Mouse (Mus musculus): ENCODE results near the gene Nt5dc3. TPM values are rescaled to one million over a fixed set of nuclear protein-coding genes. Genes with fewer than 3 reads are reported as not detected.

The Nt5dc3 gene
- polyA plus RNA-seq, 1 experiment from 2014 or later, result 1.6 TPM

- Histone ChIP-seq H3K27me3 (ENCODE audit: insufficient read depth, poor library complexity, severe bottlenecking) (no peaks in the 10 kb centered on the region), H3K9me3 (no peaks in the 10 kb centered on the region), H3K36me3 (no peaks in the 10 kb centered on the region), H3K27ac (0 out of 2 replicates have a peak overlapping the region, but pooled peaks have one; percentile 16), H3K4me1 (peaks cover 42% of the 10 kb centered on the region), H3K4me3 (no peak overlapping the region)
- 69% methylated on average over 5 of the region's 5 CpGs for WGBS
- DNase-seq (ENCODE audit: low spot score), result no peak
Measured at GRCm38 (mm10) chr10:86782656-86783055, 3.9 kb downstream of the Nt5dc3 start.

- Histone ChIP-seq H3K4me3 (no peak overlapping the region), H3K9me3 (no peaks in the 10 kb centered on the region), H3K27me3 (ENCODE audit: insufficient read depth, poor library complexity, severe bottlenecking) (no peaks in the 10 kb centered on the region), H3K27ac (no peak overlapping the region), H3K36me3 (no peaks in the 10 kb centered on the region), H3K4me1 (peaks cover 40% of the 10 kb centered on the region)
- no peak for DNase-seq (ENCODE audit: low spot score)
- WGBS, result 83% methylated on average over 5 of the region's 5 CpGs
Measured at GRCm38 (mm10) chr10:86783561-86783960, 4.8 kb downstream of the Nt5dc3 start.

GRCm38 (mm10) chr10:86784126-86784675, 5.4 kb downstream of the Nt5dc3 start:
- WGBS, result 82% methylated on average over 5 of the region's 5 CpGs
- H3K4me1 ChIP-seq, result peaks cover 36% of the 10 kb centered on the region

GRCm38 (mm10) chr10:86785396-86785795, 6.6 kb downstream of the Nt5dc3 start:
- H3K4me3 ChIP-seq, result no peak overlapping the region
- peaks cover 27% of the 10 kb centered on the region for H3K4me1 ChIP-seq
- H3K9me3 ChIP-seq, result no peaks in the 10 kb centered on the region
- DNase-seq (ENCODE audit: low spot score), result no peak
- 80% methylated on average over 2 of the region's 2 CpGs for WGBS
- no peak overlapping the region for H3K27ac ChIP-seq
- H3K36me3 ChIP-seq, result no peaks in the 10 kb centered on the region
- no peaks in the 10 kb centered on the region for H3K27me3 ChIP-seq (ENCODE audit: insufficient read depth, poor library complexity, severe bottlenecking)

More at GRCm38 (mm10) chr10:86784126-86784675, 5.4 kb downstream of the Nt5dc3 start:
- no peaks in the 10 kb centered on the region for H3K36me3 ChIP-seq
- DNase-seq (ENCODE audit: low spot score), result no peak
- no peaks in the 10 kb centered on the region for H3K27me3 ChIP-seq (ENCODE audit: insufficient read depth, poor library complexity, severe bottlenecking)
- H3K27ac ChIP-seq, result no peak overlapping the region
- H3K4me3 ChIP-seq, result no peak overlapping the region
- no peaks in the 10 kb centered on the region for H3K9me3 ChIP-seq

GRCm38 (mm10) chr10:86786083-86786482, 7.3 kb downstream of the Nt5dc3 start:
- H3K4me1 ChIP-seq, result peaks cover 28% of the 10 kb centered on the region
- no peaks in the 10 kb centered on the region for H3K27me3 ChIP-seq (ENCODE audit: insufficient read depth, poor library complexity, severe bottlenecking)
- no peak overlapping the region for H3K4me3 ChIP-seq
- no peaks in the 10 kb centered on the region for H3K9me3 ChIP-seq
- WGBS, result 94% methylated on average over 5 of the region's 5 CpGs
- no peak overlapping the region for H3K27ac ChIP-seq
- no peaks in the 10 kb centered on the region for H3K36me3 ChIP-seq
- DNase-seq (ENCODE audit: low spot score), result no peak

- H3K36me3 ChIP-seq, result no peaks in the 10 kb centered on the region
- H3K27me3 ChIP-seq (ENCODE audit: insufficient read depth, poor library complexity, severe bottlenecking), result no peaks in the 10 kb centered on the region
- H3K27ac ChIP-seq, result no peak overlapping the region
- 65% methylated on average over 5 of the region's 5 CpGs for WGBS
- DNase-seq (ENCODE audit: low spot score), result no peak
- H3K9me3 ChIP-seq, result no peaks in the 10 kb centered on the region
- H3K4me3 ChIP-seq, result no peak overlapping the region
- H3K4me1 ChIP-seq, result peaks cover 28% of the 10 kb centered on the region
Measured at GRCm38 (mm10) chr10:86788193-86788592, 9.4 kb downstream of the Nt5dc3 start.

GRCm38 (mm10) chr10:86789146-86789672, 10.4 kb downstream of the Nt5dc3 start:
- Histone ChIP-seq H3K36me3 (no peaks in the 10 kb centered on the region), H3K4me1 (peaks cover 37% of the 10 kb centered on the region), H3K9me3 (no peaks in the 10 kb centered on the region), H3K27ac (no peak overlapping the region), H3K27me3 (ENCODE audit: insufficient read depth, poor library complexity, severe bottlenecking) (no peaks in the 10 kb centered on the region), H3K4me3 (no peak overlapping the region)
- no peak for DNase-seq (ENCODE audit: low spot score)
- 85% methylated on average over 7 of the region's 7 CpGs for WGBS

GRCm38 (mm10) chr10:86791507-86792184, 12.8 kb downstream of the Nt5dc3 start:
- WGBS, result 65% methylated on average over 7 of the region's 7 CpGs
- H3K4me1 ChIP-seq, result peaks cover 46% of the 10 kb centered on the region
- H3K27me3 ChIP-seq (ENCODE audit: insufficient read depth, poor library complexity, severe bottlenecking), result no peaks in the 10 kb centered on the region
- H3K27ac ChIP-seq, result no peak overlapping the region
- no peak overlapping the region for H3K4me3 ChIP-seq
- H3K36me3 ChIP-seq, result no peaks in the 10 kb centered on the region
- no peaks in the 10 kb centered on the region for H3K9me3 ChIP-seq
- DNase-seq (ENCODE audit: low spot score), result no peak

GRCm38 (mm10) chr10:86793509-86793951, 14.7 kb downstream of the Nt5dc3 start:
- no peak for DNase-seq (ENCODE audit: low spot score)
- Histone ChIP-seq H3K4me3 (no peak overlapping the region), H3K9me3 (no peaks in the 10 kb centered on the region), H3K27ac (peak overlapping the region; percentile 70), H3K36me3 (no peaks in the 10 kb centered on the region), H3K4me1 (peaks cover 40% of the 10 kb centered on the region), H3K27me3 (ENCODE audit: insufficient read depth, poor library complexity, severe bottlenecking) (no peaks in the 10 kb centered on the region)
- 42% methylated on average over 2 of the region's 2 CpGs for WGBS

GRCm38 (mm10) chr10:86794196-86794595, 15.4 kb downstream of the Nt5dc3 start:
- Histone ChIP-seq H3K9me3 (no peaks in the 10 kb centered on the region), H3K27ac (no peak overlapping the region), H3K4me3 (no peak overlapping the region), H3K27me3 (ENCODE audit: insufficient read depth, poor library complexity, severe bottlenecking) (no peaks in the 10 kb centered on the region), H3K36me3 (no peaks in the 10 kb centered on the region), H3K4me1 (peaks cover 40% of the 10 kb centered on the region)
- DNase-seq (ENCODE audit: low spot score), result no peak
- 86% methylated on average over 4 of the region's 4 CpGs for WGBS

- H3K9me3 ChIP-seq, result no peaks in the 10 kb centered on the region
- H3K36me3 ChIP-seq, result no peaks in the 10 kb centered on the region
- peaks cover 40% of the 10 kb centered on the region for H3K4me1 ChIP-seq
- H3K4me3 ChIP-seq, result no peak overlapping the region
- peak overlapping the region; percentile 39; the same call in 1 of the 2 replicates for H3K27ac ChIP-seq
- WGBS, result 82% methylated on average over 9 of the region's 9 CpGs
- DNase-seq (ENCODE audit: low spot score), result peak; percentile 75
- no peaks in the 10 kb centered on the region for H3K27me3 ChIP-seq (ENCODE audit: insufficient read depth, poor library complexity, severe bottlenecking)
Measured at GRCm38 (mm10) chr10:86794794-86795535, 16.2 kb downstream of the Nt5dc3 start.

GRCm38 (mm10) chr10:86796073-86796741, 17.4 kb downstream of the Nt5dc3 start:
- Histone ChIP-seq H3K4me3 (no peak overlapping the region), H3K9me3 (no peaks in the 10 kb centered on the region), H3K27me3 (ENCODE audit: insufficient read depth, poor library complexity, severe bottlenecking) (no peaks in the 10 kb centered on the region), H3K36me3 (no peaks in the 10 kb centered on the region), H3K4me1 (peaks cover 39% of the 10 kb centered on the region), H3K27ac (no peak overlapping the region)
- no peak for DNase-seq (ENCODE audit: low spot score)
- 98% methylated on average over 5 of the region's 5 CpGs for WGBS
